Mouse (Mus musculus): Measurements from ENCODE around the gene Bsdc1.

Bsdc1 gene

GRCm38 (mm10) chr4:129481090-129481489 lies 19.7 kb downstream of the Bsdc1 start:
- no peak for DNase-seq (ENCODE audit: low spot score in 2 of 2)

GRCm38 (mm10) chr4:129490972-129491880 lies 29.8 kb downstream of the Bsdc1 start, which contains the start of the genes Tssk3 and Fam229a:
Tssk3 (minus strand) TSS chr4:129491022.
Fam229a (plus strand) TSS chr4:129491190.
- no peak for DNase-seq (ENCODE audit: low spot score in 2 of 2)

- DNase-seq (ENCODE audit: low spot score in 2 of 2), result no peak
These were observed 33.3 kb downstream of the Bsdc1 start for GRCm38 (mm10) chr4:129494681-129495080.

DNA sequence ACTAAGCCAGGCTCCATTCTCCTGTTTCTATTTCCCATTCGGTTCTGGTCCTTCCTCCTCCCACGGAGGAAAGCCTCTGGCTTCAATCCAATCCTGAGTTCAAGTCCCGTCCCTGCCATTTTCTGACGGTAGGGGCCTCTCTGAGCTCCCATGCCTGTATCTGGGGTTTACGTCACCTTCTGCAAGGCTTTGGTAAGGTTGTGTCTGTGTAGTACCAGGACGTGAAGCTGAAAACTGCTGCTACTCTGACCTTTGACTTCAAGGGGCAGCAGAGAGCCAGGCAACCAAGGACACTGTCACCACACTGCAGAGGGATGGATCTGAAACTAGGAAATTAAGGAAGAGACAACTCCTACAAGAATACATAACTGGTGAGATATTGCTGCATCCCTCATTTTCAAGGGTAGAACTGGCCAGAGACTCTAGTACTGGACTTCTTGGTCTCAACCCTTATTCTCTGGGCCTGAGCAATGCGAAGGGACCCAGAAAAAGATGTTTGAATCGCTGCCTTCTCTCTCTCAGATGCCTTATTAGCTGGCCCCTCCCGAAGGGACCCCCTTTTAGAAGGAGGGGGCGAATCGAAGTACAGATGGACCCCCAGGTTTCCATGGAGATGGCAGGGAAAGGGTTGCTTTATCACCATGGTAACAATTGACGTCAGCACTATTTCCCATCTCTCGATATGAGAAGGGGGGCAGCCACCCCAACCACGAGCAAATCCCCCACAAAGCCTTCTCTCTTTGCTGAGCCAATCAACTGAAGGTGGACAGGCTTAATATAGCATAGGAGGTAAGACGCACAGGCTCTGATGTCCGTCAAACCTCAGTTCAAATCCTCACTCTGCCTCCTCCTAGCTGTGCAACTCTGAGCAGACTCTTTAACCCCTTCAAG lies 34.5 kb downstream of the Bsdc1 start:
- DNase-seq (ENCODE audit: low spot score in 2 of 2), result peak in 1 of 2 experiments; percentile 40

DNA sequence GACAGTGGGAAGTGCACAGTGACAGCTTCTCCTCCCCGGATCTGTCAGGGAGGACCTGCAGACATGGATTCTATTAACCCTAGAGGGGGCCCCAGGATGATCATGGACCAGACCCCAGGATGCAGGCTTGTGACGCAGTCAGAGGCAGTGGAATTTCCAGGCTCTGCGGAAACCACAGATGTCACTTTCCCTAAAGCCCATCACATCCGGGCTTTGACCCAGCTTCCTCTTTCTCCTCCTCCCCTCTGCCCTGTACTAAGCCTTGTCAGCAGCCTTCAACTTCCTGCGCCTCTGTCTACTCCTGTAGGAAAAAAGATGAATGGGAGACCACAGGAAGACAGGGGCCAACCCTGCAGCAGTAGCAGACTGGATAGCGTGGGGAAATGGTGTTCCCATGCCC lies 35.2 kb downstream of the Bsdc1 start:
- DNase-seq (ENCODE audit: low spot score in 2 of 2), result no peak

- DNase-seq (ENCODE audit: low spot score in 2 of 2), result no peak
These were observed 37.6 kb downstream of the Bsdc1 start for GRCm38 (mm10) chr4:129498941-129499340.

GRCm38 (mm10) chr4:129500017-129500416 lies 38.6 kb downstream of the Bsdc1 start:
- no peak for DNase-seq (ENCODE audit: low spot score in 2 of 2)

DNA sequence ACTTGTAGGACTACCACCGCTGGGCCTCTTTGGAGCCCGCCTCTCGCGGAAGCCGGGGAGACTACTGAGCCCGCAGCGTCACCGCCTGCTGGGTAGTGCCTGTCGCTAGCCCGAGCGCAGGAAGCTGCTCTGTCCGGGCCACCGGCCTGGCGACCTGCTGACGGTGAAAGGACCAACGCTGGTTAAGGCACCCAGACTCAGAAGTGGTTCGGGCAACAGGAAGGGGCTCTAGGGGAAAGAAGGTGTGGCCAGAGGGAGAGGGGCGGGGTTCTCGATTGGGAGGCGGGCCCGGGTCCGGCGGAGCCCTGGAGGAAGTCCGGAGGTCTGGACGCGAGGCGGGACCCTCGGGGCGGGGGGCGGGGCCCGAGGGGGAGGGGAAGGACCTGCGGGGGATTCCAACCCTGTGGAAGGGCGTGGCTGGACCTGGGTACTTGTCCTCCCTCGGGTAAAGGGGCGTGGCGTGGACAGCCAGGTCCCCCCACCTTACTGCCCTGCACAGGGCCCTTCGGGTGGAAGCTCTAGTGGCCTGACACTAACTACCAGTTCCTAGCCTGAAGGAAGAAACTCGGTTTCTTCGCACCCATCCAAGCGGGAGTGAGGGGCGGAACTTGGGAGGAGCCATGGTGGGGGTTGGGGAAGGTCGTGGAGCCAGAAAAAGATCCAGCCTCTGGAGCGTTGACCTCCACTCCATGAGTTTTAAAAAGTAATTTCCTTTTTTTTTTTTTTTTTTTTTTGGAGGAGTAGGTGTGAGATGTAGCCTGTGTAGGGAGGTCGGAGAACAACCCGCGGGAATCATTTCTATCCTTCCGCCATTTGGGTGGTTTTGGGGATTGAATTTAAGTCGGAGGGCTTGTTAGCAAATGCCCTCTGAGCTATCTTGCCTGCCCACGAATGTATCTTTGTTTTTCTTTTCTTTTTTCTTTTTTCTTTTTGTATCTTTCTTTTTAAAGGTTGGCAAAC lies 39.5 kb downstream of the Bsdc1 start:
- peak; percentile 60 to 66 for DNase-seq (ENCODE audit: low spot score in 2 of 2)

GRCm38 (mm10) chr4:129502327-129502888 lies 41.0 kb downstream of the Bsdc1 start:
- DNase-seq (ENCODE audit: low spot score in 2 of 2), result no peak

- no peak for DNase-seq (ENCODE audit: low spot score in 2 of 2)
These were observed 41.6 kb downstream of the Bsdc1 start for GRCm38 (mm10) chr4:129502901-129503444.

GRCm38 (mm10) chr4:129505511-129505910 lies 44.1 kb downstream of the Bsdc1 start:
- no peak for DNase-seq (ENCODE audit: low spot score in 2 of 2)

DNA sequence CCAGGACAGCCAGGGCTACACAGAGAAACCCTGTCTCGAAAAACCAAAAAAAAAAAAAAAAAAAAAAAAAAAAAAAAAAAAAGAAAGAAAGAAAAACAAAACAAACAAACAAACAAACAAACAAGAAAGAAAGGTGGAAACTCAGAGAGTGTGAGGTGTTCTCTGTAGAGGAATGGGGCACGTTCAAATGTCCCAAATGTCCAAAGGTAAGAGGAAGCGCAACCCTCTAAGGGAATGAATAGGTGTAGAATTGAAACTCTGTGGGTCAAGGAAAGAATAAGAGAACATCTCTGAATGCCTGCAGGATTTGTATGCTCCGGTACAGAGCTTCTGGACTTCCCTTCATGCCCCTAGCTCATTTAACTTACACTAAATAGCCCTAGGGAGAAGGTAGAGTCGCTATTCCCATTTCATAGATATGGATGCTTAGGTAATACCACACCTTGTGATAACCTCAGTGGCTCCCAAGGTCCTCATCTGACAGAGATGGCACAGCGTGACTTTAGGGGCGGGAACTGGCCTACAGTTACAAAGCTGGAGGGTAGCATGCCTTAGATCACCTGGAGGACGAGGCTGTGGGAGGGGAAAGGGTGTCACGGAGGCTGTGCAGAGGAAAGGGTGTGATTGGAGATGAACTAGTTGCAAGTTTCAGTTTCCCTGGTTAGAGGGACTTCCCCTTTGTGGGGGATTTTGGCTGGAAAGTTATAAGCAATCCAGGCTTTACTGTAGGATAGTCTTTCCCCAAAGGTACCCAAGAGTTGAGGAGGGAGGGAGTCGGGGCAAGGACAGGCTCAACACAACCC lies 46.3 kb downstream of the Bsdc1 start:
- no peak for DNase-seq (ENCODE audit: low spot score in 2 of 2)

- no peak for DNase-seq (ENCODE audit: low spot score in 2 of 2)
These were observed 46.8 kb downstream of the Bsdc1 start for GRCm38 (mm10) chr4:129508237-129508515.

GRCm38 (mm10) chr4:129508834-129509600 lies 47.6 kb downstream of the Bsdc1 start:
- DNase-seq (ENCODE audit: low spot score in 2 of 2), result no peak

DNA sequence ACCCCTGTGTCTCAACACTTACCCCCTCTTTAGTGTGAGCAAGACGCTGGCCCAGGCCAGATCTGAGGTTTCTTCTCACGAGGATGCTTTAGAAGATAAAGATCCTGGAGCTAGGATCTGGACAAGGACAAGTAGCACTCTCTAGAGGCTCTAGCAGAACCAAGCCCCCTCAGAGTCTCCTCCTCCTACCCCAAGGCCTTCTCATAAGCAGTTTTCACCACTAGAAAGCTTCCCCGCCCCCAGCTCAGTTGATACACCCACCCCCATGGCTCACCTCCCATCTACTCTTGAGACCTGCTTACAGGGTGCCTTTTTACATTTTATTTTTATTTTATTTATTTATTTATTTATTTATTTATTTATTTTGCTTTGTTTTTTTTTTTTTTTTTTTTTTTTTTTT lies 48.3 kb downstream of the Bsdc1 start:
- no peak for DNase-seq (ENCODE audit: low spot score in 2 of 2)

DNA sequence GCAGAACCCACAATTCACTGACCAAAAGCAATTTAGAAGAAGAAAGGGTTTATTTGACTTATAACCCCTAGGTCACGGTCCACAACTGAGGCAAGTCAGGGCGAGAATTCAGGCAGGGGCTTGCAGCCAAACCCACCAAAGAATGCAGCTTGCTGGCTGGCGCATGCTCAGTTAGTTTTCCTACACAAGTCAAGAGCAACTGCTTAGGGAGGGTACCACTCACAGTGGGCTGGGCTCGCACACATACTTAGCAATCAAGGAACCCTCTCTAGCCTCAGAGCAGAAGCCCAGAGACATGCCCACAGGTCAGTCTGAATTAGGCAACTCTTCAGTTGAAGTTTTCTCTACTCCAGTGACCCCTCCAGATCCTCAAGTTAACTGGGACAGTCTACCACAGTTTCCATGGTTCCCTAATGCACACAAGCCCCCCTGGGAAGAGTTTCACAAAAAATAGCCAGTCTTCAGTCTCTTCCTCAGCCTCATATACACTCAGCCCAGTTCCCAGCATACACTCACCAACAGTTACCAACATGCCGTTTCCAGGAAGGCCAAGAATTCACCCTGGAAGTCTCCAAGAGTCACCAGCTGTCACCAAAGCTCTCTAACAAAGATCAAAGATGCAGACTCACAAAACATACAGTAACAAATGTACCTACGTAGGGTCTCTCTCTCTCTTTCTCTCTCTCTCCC lies 49.5 kb downstream of the Bsdc1 start:
- DNase-seq (ENCODE audit: low spot score in 2 of 2), result no peak

- DNase-seq (ENCODE audit: low spot score in 2 of 2), result no peak
These were observed 50.2 kb downstream of the Bsdc1 start for GRCm38 (mm10) chr4:129511413-129512096.

Measured in frontal cortex, postnatal 36 days (tissue).